Mouse (Mus musculus): ENCODE results near the gene Ctf2.
A peak's percentile ranks its signal among the peaks of the same experiment; 100 is the strongest.

Ctf2 gene

DNA sequence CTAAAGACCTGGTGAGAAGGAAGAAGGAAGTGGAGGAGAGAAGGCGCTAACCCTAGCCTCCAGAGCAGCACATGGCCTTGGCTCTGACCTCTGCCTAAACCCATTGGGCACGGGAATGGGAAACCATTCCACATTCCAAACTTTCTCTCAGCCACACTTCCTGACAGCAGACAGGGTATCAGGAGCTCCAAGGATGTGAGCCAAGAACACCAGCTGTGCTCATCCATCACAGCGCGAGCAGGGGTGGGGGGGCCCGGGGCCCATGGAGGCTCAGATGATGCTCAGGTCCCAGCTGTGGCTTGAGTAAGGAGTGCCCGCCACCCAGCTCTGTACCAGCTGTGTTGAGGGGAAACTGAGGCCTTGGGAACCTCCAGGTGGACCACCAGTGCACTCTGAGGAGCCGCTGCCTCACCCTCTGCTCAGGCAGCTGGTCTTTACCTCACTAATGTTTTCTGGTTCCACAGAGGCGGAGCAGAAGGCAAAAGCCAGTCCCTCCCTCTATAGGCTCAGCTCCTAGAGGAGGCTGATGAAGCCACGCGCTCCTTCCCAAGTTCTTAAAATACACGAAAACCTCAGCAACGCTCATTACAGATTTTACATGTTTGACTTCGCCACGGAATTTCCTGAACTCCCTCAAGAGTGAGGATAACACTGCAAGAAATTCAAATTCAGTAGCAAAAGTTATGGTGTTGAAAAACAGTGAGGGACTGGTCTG is 46.5 kb downstream of the Ctf2 start:
- peak; percentile 17 for DNase-seq

DNA sequence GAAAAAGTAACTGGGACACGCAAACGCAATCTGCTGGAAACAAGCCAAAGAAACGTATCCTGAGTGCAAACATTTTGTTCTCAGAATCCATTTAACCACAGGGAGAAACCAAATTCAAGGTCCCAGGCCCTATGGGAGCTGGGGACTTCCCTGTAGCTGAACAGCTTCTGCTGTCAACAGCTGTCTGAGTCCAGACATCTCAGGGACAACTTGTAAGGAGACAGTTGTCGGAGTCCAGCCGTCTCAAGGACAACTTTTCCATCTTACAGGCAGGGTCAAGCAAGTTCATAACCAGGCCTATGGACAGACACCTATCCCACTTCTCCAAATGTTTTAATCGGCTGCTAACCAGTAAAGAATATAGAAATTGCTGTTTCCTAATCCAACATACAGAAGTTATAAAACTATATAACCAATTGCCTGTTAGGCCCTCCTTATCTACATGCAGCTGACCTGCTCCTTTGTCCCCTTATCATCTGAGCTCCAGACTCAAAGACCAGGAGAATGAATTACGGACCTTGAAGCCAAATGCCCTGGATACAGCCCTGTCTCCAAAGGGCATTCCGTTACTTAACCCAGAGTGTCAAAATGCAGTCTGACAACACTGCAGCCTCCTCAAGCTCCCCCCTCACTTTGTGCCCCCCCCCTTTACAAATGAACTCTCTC is 49.9 kb downstream of the Ctf2 start:
- no peak for DNase-seq

DNA sequence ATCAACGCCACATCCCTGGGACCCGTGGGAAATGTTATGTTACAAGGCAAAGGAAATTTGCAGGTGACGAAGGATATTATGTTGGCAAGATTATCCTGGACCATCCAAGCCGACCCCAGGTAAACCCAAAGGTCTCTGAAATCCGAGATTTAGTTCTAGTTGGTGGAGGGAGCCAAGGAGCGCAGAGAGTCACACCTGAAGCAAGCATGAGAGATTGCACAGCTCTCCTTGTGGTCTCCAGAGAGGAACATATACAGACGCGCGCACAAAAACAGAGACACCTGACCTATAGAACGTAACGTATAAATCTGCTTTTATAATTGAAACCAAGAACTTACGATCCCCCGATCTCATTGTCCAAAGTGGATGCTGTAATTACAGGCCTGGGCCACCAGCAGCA is 51.4 kb downstream of the Ctf2 start:
- no peak for DNase-seq

DNA sequence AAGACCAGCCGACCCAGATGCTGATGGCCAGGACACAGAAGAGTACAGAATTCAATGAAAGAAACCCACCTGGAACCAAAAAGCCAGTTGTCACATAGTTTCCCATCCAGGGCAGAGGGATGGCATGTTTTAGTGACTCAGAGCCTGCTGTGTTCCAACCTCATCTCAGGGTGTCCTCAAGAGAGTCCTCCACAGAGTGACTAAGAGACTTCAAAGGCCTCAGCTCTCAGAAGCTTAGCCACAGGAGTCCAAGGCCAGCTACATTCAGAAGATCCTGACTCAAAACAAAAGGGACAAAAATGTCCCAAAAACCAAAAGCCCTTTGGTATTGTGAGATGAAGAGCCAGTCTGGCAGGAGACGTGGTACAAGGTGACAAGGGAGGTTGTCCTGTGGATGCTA is 53.2 kb downstream of the Ctf2 start:
- no peak for DNase-seq

DNA sequence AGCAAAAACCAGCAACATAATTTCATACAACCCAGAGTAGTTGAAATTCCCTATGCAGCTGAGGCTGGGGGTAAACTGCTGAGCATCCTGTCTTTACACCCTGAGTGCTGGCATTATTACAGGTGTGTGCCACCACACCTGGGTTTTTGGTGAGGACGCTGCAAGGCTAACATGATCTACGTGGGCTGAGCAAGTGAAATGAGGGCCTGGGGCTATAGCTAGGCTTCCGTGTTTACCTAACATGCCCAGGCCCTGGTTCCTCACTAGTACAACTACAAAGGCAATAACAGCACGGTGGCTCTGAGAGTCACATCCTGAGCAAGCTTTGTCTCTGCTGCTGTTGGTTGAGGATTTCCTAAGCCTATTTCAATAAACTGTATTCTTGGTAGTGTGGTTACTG is 54.4 kb downstream of the Ctf2 start:
- DNase-seq, result no peak

DNA sequence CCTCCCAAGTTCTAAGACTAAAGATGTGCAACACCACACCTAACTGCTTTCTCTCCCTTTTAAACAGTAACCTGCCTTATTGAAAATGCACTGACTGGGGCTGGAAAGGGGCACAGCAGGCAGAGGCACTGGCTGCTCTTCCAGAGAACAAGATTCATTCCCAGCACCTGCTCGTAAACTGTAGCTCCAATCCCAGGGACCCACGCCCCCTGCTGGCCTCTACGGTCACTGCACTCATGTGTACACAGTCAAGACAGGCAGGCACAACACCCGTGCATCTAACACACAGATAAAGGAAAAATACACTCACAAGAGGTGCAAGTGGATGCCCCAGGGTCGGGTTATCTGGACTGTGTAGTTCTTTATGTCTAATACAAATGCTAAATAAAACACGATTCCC is 54.9 kb downstream of the Ctf2 start:
- DNase-seq, result peak; percentile 26 to 40

DNA sequence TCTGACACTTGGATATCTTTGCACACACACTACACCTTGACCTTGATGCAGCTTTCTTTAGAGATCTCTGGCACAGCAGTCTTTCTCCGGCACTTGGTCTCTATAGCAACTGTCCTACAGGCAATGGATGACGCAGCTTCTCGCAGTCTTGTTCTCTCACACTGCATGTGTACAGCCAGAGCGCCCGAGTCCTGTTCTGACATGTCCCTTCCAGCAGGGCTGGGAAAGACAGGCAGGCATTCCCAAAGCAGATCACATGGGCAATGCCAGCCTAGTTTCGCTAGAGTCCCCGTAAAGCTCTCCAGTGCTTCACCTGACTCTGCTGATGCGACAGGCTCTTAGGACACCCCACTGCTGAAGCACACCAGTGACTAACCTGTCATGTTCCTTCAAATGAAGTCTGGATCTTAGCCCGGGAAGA is 56.6 kb downstream of the Ctf2 start:
- DNase-seq, result no peak

DNA sequence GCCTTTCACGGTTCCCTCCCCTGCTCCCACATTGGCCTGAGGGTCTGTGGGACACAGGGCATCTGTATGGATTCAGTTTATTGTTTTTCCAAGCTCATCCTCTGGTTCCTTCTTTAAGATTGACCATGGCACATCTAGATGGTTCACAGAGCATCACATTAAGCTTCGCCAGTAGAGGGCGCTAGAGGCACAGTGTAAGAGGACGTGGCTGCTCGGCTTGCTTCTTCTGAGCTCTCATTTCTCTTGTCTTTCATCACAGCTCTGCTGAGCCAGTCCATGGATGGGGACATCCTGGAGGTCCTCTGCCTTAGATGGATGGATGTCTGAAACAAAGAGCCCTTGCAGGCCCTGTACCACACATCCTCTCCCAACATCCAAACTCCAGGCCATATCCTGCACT is 57.0 kb downstream of the Ctf2 start:
- peak; percentile 76 to 82 for DNase-seq

DNA sequence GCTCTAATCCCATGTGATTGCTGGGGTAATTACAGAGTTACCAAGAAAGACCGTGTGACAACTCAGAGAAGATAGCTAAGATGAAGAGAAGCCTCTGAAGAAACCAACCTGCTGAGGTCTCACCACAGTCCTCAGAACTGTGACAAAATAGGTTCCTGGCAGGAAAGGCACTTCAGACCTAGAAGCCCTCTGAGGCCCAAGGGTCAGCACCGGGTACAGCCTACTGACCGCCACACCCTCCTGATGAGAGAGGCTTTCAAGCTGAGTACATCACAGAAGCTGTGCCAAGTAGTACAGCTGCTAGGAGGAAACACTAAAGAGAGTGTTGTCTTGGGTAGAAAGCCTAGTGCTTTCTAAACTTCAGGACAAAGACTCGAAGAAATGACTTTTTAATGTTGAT is 59.2 kb downstream of the Ctf2 start:
- peak in 1 of 2 experiments; percentile 11 for DNase-seq

DNA sequence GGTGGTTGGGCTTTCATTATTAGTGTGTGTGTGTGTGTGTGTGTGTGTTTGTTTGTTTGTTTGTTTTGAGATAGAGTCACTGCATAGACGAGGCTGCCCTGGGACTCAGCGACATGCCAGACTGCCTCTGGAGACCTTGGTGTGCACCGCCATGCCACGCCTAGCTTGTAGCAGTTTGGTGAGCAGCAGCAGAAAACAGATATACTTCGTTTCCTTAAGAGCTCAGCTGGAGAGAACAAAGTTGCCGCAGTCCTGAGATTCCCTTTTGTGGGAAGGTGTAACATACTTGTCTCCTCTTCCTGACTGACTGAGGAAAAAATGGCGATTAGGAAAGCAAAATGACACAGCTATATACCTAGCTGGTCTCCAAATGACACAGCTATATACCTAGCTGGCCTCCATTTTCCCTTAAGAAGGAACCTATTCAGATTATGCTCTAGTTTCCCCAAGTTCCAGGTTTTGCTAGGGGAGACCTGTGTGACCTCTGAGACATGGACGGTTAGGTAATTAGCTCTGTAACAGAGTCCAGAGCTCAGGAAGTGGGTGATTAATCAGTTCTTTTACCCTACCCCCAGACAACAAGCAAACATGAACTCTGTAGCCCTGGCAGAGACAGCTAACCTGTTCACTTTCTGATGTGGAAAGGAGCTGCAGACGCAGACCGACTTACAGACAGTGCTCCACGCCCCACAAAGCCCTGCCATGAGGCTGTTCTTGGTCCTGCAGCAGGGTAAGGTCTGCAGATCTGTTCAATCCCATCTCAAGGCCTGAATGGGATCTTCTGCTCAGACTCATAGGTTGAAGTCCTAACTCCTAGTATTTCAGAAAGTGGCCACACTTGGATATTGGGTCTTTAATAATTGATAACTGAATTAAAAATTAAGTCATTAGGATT is 59.8 kb downstream of the Ctf2 start:
- DNase-seq, result no peak
